Mouse (Mus musculus) megakaryocyte, embryonic 14.5 days (primary cell): Measurements from ENCODE around the gene Slc7a6os.

ENCODE experiments used
- FLI1 ChIP-seq: IDR thresholded peaks from 2 replicates; pipeline ENCODE4 v1.6.1; 2012; ENCODE audit warnings: low read length, inconsistent platforms, mixed read lengths
- GATA1 ChIP-seq: IDR thresholded peaks from 3 replicates; pipeline ENCODE4 v1.6.1; 2012; ENCODE audit warnings: mixed read lengths, low read length, inconsistent platforms, borderline replicate concordance

GRCm38 (mm10) chr8:106173566-106173965, 37.2 kb downstream of the Slc7a6os start:
- no peak for TF ChIP-seq GATA1
- no peak for TF ChIP-seq FLI1
